Mouse (Mus musculus) heart, adult 2 months (tissue): ENCODE results near the gene Hjurp.

ENCODE experiments used
- CTCF ChIP-seq: fragments of 200-600 bp; IDR thresholded peaks from 2 replicates; pipeline ENCODE4 v1.8.1; 2022; ENCODE audit warnings: antibody characterized with exemption, mild to moderate bottlenecking, moderate library complexity
- POLR2A ChIP-seq: fragments of 200-500 bp; IDR thresholded peaks from 2 replicates; pipeline ENCODE4 v1.6.1; 2011; ENCODE audit warnings: mild to moderate bottlenecking, low read depth, low read length, control low read depth; ENCODE audit not compliant: insufficient read depth

DNA sequence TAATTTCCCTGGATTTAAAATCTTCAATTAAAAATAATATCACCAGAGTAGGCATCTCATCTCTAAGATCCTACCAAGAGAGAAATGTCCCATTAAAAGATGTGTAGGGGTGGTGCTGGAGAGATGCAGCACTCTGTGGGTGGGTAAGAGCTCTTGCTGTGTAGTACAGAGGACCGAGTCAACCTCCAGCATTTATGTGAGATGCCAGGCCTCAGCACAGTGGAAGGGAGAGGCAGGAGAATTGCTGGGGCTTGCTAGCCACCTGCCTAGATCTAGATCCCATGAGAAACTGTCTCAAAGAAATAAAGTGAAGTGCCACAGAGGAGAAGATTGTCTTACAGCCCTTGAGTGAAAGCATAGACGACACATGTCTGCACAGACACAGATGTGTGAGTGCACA, 60.9 kb downstream of the Hjurp start:
- TF ChIP-seq CTCF = no peak
- TF ChIP-seq POLR2A = no peak
